Comparison of ENCODE assay signal across 9 mouse cellular contexts in the genomic region with DNA sequence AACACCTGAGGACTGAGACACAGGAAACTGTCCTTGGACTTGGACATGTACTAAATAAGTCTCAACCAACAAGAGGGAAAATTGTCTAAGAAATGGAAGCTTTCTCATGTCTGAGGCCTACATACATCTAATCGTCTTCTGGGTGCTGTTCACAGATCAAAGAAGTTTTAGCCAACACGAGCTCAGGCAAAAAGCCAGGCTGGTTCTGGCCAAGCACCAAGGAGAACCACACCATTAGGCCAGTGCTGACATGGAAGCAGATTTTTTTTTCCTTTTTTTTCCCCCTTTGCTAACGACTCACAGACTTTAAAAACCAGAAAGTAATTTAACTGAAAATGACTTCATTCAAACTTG. TPM values are rescaled to one million over a fixed set of nuclear protein-coding genes. Genes with fewer than 3 reads are reported as not detected.
A peak's percentile ranks its signal among the peaks of the same experiment; 100 is the strongest.
DNase-seq lines count a peak whose midpoint lies in the region; ATAC-seq and TF ChIP-seq lines count a peak whose summit lies in the region.
"Had no signal": no experiment of that assay in that cellular context is flagged by ENCODE, and none has a peak within 500 bp of the region (broad histone marks: within the 10 kb centered on the region; RNA-seq: fewer than 3 reads in every experiment).

No protein-coding gene starts in this region.

- H3K27me3 ChIP-seq in midbrain, postnatal 0 days (ENCODE audit: insufficient read depth, low read length) = no peaks in the 10 kb centered on the region
- no peaks in the 10 kb centered on the region for H3K27me3 ChIP-seq in midbrain, embryonic 14.5 days (ENCODE audit: control insufficient read depth, insufficient read depth, low read length)
- no peaks in the 10 kb centered on the region for H3K27me3 ChIP-seq in stomach, embryonic 16.5 days (ENCODE audit: control insufficient read depth, insufficient read depth, low read length)
- H3K27me3 ChIP-seq: lung, embryonic 15.5 days had no signal

- peaks cover 16% of the 10 kb centered on the region for H3K4me1 ChIP-seq in midbrain, postnatal 0 days (ENCODE audit: insufficient read depth, low read length)
- H3K4me1 ChIP-seq in midbrain, embryonic 14.5 days (ENCODE audit: control insufficient read depth, insufficient read depth, low read length) = peaks cover 15% of the 10 kb centered on the region; the same call in 1 of the 2 replicates
- peaks cover 30% of the 10 kb centered on the region for H3K4me1 ChIP-seq in stomach, embryonic 16.5 days (ENCODE audit: control insufficient read depth, insufficient read depth, low read length)

- WGBS in midbrain, postnatal 0 days = 60% methylated on average over 3 of the region's 3 CpGs
- 75% methylated on average over 3 of the region's 3 CpGs for WGBS in midbrain, embryonic 14.5 days
- 38% methylated on average over 3 of the region's 3 CpGs for WGBS in stomach, embryonic 16.5 days

- H3K9ac ChIP-seq in midbrain, postnatal 0 days (replicated peaks; ENCODE audit: low read length, poor library complexity, severe bottlenecking) = no peak overlapping the region
- H3K9ac ChIP-seq in midbrain, embryonic 14.5 days (replicated peaks; ENCODE audit: low read length) = no peak overlapping the region
- H3K9ac ChIP-seq in stomach, embryonic 16.5 days (ENCODE audit: low read length) = no peak overlapping the region
- H3K9ac ChIP-seq: lung, embryonic 15.5 days had no signal

- H3K9me3 ChIP-seq in midbrain, postnatal 0 days (ENCODE audit: low read length) = no peaks in the 10 kb centered on the region
- no peaks in the 10 kb centered on the region for H3K9me3 ChIP-seq in midbrain, embryonic 14.5 days (ENCODE audit: control insufficient read depth, low read length)
- H3K9me3 ChIP-seq in stomach, embryonic 16.5 days (replicated peaks; ENCODE audit: control insufficient read depth, low read length) = no peaks in the 10 kb centered on the region
- H3K9me3 ChIP-seq: lung, embryonic 15.5 days had no signal

- no peak overlapping the region for H3K4me2 ChIP-seq in midbrain, postnatal 0 days (ENCODE audit: low read depth, low read length, poor library complexity, severe bottlenecking)
- no peak overlapping the region for H3K4me2 ChIP-seq in midbrain, embryonic 14.5 days (ENCODE audit: low read length)
- peak overlapping the region; percentile 34; the same call in 1 of the 2 replicates for H3K4me2 ChIP-seq in stomach, embryonic 16.5 days (ENCODE audit: low read depth, low read length)
- H3K4me2 ChIP-seq: lung, embryonic 15.5 days had no signal

- no peak for TF ChIP-seq CTCF in gastrocnemius, adult 2 months (IDR thresholded peaks at IDR 0.05)
- TF ChIP-seq CTCF in midbrain, postnatal 0 days (IDR thresholded peaks at IDR 0.05) = no peak

- H3K4me3 ChIP-seq in gastrocnemius, adult 2 months = peak overlapping the region; percentile 96
- no peak overlapping the region for H3K4me3 ChIP-seq in midbrain, postnatal 0 days (ENCODE audit: low read depth, low read length)
- H3K4me3 ChIP-seq in midbrain, embryonic 14.5 days (replicated peaks; ENCODE audit: low read depth, low read length) = no peak overlapping the region
- H3K4me3 ChIP-seq in stomach, embryonic 16.5 days (replicated peaks; ENCODE audit: low read length) = no peak overlapping the region
- H3K4me3 ChIP-seq: lung, embryonic 15.5 days had no signal

- peak overlapping the region; percentile 99 for H3K27ac ChIP-seq in gastrocnemius, adult 2 months
- H3K27ac ChIP-seq in midbrain, postnatal 0 days (ENCODE audit: low read depth, low read length) = 0 out of 2 replicates have a peak overlapping the region, but pooled peaks have one; percentile 43
- no peak overlapping the region for H3K27ac ChIP-seq in midbrain, embryonic 14.5 days (replicated peaks; ENCODE audit: low read depth, low read length)
- H3K27ac ChIP-seq in stomach, embryonic 16.5 days (ENCODE audit: low read length) = peak overlapping the region; percentile 77
- H3K27ac ChIP-seq: lung, embryonic 15.5 days had no signal

- intact Hi-C loops in gastrocnemius, adult 2 months (cut with DNase I) = loop anchor here (1.0 kb wide), 1 partner anchor 8 kb away; no protein-coding TSS in a partner anchor
- intact Hi-C loops in gastrocnemius, postnatal 14 days (cut with DNase I; ENCODE audit: low total_unique reads) = no loop called here

- H3K36me3 ChIP-seq in midbrain, postnatal 0 days (ENCODE audit: insufficient read depth, low read length) = peaks cover 15% of the 10 kb centered on the region; the same call in 1 of the 2 replicates
- peaks cover 22% of the 10 kb centered on the region for H3K36me3 ChIP-seq in midbrain, embryonic 14.5 days (ENCODE audit: control insufficient read depth, insufficient read depth, low read length)
- H3K36me3 ChIP-seq in stomach, embryonic 16.5 days (ENCODE audit: control insufficient read depth, insufficient read depth, low read length) = peaks cover 17% of the 10 kb centered on the region

- peak; percentile 83 for DNase-seq in gastrocnemius, adult 2 months
- DNase-seq in gastrocnemius, postnatal 4 days (ENCODE audit: low spot score in 2 of 2) = no peak
- DNase-seq in midbrain, postnatal 0 days (ENCODE audit: low spot score) = peak; percentile 11
- no peak for DNase-seq in midbrain, embryonic 14.5 days
- DNase-seq in gastrocnemius, postnatal 14 days = peak; percentile 37
- DNase-seq in T-cell, adult 2 months (ENCODE audit: low spot score) = no peak
- DNase-seq in right cerebral cortex, postnatal 36 days (ENCODE audit: low spot score in 2 of 2) = no peak

- ATAC-seq in midbrain, postnatal 0 days (ENCODE audit: low FRiP score) = no peak
- no peak for ATAC-seq in midbrain, embryonic 14.5 days (ENCODE audit: low FRiP score, low TSS enrichment)
- no peak for ATAC-seq in stomach, embryonic 16.5 days (ENCODE audit: insufficient read depth, low FRiP score)

RNA-seq across cellular contexts. Expression of gene Ybx3, which starts 5.3 kb away (rescaled TPM):
- total RNA-seq in gastrocnemius, adult 2 months (2021) = 1,000 to 10,000 TPM; 1,637 to 2,309 TPM
- total RNA-seq in gastrocnemius, postnatal 4 days (2021) = 100 to 1,000 TPM; 475 to 482 TPM
- 104 and 111 TPM in 2 replicates for total RNA-seq in midbrain, postnatal 0 days (2014; rRNA removed)
- 28.1 and 33.6 TPM in 2 replicates for polyA plus RNA-seq in midbrain, postnatal 0 days (2015; fragmentation: Nextera tagmentation; extraction: Ambion mirVana)
- 26.7 and 32.8 TPM in 2 replicates for polyA plus RNA-seq in midbrain, embryonic 14.5 days (2014; fragmentation: Nextera tagmentation; extraction: Ambion mirVana)
- 100 to 1,000 TPM; 779 to 828 TPM for total RNA-seq in gastrocnemius, postnatal 14 days (2021)
- 32.7 and 39.8 TPM in 2 replicates for polyA plus RNA-seq in stomach, embryonic 16.5 days (2015; fragmentation: Nextera tagmentation; extraction: Ambion mirVana)

RNA-seq across cellular contexts. Expression of gene Styk1, which starts 29.6 kb away (rescaled TPM):
- total RNA-seq in gastrocnemius, adult 2 months (2021) = 1 to 10 TPM; 1.1 TPM
- 1 to 10 TPM in 1 of 2 experiments, under 1 TPM in 1; 0.41 to 1.5 TPM for total RNA-seq in gastrocnemius, postnatal 4 days (2021)
- 4.9 and 7.3 TPM in 2 replicates for total RNA-seq in midbrain, postnatal 0 days (2014; rRNA removed)
- 6.7 and 6.9 TPM in 2 replicates for polyA plus RNA-seq in midbrain, postnatal 0 days (2015; fragmentation: Nextera tagmentation; extraction: Ambion mirVana)
- polyA plus RNA-seq in midbrain, embryonic 14.5 days (2014; fragmentation: Nextera tagmentation; extraction: Ambion mirVana) = 2.6 and 3.2 TPM in 2 replicates
- under 1 TPM; 0.41 to 0.80 TPM for total RNA-seq in gastrocnemius, postnatal 14 days (2021)
- 12.1 and 15.6 TPM in 2 replicates for polyA plus RNA-seq in stomach, embryonic 16.5 days (2015; fragmentation: Nextera tagmentation; extraction: Ambion mirVana)

Comparison
In these comparisons a context has a peak if more than half of its experiments do, and no peak if none do; other contexts are left out.
1. DNase-seq: peak in gastrocnemius, adult 2 months (single experiment), midbrain, postnatal 0 days (single experiment) and gastrocnemius, postnatal 14 days (single experiment); none in gastrocnemius, postnatal 4 days (0 of 2), midbrain, embryonic 14.5 days (single experiment), T-cell, adult 2 months (single experiment) and right cerebral cortex, postnatal 36 days (0 of 2).